Mouse (Mus musculus) mouse trophoblast stem cell (cell line): Measurements from ENCODE around the gene Gm21560.
"Not testable (repeated sequence)": the region's sequence is repeated elsewhere in the genome, so short reads cannot be mapped to it uniquely, and the experiment has no call there.

Experiments used
- in situ Hi-C, 2 experiments: fragments of 300-500 bp; cut with MseI, MboI; formaldehyde crosslinking; loops; 2 replicates in 1 of 2; 3 replicates in 1 of 2; pipeline ENCODE4 v1.15.1; 2025

The Gm21560 gene

DNA sequence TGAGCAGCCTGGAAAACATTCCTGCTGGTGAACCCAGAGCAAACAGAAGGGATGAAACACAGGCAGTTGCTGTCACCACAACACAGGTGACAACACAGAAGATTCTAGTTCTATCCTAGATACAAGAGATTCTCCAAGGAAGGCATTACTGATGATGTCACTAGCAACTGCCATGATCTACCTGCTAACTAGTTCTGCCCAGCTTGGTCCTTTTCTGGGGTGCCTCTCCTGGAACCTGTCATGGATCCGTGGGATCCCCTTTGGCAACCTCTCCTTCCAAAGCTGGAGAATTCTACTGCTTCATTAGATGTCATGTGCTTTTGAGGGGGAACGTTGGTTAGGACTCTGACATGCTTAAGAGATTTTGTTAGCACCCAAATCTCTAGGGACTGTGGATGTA is at the start of gene Gm21560:
TSS of gene Gm21560 (minus strand) at position 101 of the 400 bp plus-strand sequence.
- in situ Hi-C loops: not testable (repeated sequence)

DNA sequence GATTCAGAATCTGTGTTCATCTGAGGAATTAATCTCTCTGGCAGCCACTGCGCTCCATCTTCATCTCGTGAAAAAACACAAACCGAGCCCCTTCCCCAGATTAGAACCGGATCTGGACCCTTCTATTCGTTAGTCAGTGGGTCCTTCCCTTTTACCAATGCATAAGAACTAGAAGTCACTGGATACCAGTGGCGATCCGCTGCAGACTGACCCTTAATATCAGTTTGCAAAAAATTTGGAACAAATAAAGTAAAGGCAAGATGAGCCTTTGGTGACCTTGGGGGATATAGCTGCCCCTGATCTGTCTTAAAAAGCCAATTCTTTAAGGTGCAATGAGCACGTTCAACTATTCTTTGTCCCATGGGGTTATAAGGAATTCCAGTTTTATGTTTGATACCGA is 55.6 kb downstream of the Gm21560 start:
- in situ Hi-C loops: not testable (repeated sequence)

DNA sequence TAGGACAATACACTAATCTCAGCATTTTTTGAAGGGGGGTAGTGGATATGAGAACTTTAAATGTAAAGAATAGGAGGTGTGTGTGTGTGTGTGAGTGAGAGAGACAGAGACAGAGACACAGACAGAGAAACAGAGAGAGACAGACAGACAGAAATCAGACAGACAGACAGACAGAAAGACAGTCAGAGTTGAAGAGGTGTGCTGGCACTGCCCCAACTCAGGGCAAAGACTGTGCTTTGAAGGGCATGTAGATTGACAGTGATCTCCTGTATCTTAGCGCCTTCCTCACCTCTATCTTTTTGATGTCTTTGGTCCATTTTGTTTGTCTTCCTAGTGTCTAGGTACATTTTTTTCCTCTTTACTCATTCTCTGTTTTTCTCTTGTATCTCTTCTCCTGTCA is 58.0 kb downstream of the Gm21560 start:
- in situ Hi-C loops: not testable (repeated sequence)
